Mouse (Mus musculus) ES-E14 (cell line): ENCODE measurements around the gene Psmb3.
"Not testable (repeated sequence)": the region's sequence is repeated elsewhere in the genome, so short reads cannot be mapped to it uniquely, and the experiment has no call there.

ENCODE experiments used
- CHD2 ChIP-seq: IDR thresholded peaks from 2 replicates; pipeline ENCODE4 v1.6.1; 2014; ENCODE audit warnings: mild to moderate bottlenecking, low read depth, low read length, inconsistent platforms
- HCFC1 ChIP-seq: IDR thresholded peaks from 2 replicates; pipeline ENCODE4 v1.6.1; 2012; ENCODE audit warnings: low read length, inconsistent platforms, borderline replicate concordance; ENCODE audit not compliant: insufficient read depth

DNA sequence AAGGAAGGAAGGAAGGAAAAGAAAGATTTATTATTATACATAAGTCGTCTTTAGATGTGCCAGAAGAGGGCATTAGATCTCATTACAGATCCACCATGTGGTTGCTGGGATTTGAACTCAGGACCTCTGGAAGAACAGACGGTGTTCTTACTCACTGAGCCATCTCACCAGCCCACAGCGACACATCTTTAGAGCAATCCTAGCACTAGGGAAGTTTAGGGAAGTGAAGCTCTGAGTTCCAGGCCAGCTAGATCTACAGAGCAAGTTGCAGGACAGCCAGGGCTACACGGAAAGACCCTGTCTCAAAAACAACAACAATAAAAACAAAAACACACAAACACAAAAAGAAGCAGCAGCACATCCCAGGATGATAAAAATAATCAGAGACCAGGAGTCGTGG, 31.6 kb downstream of the Psmb3 start:
- TF ChIP-seq CHD2, HCFC1: not testable (repeated sequence)
